Mouse (Mus musculus) adrenal gland (tissue): Measurements from ENCODE around the gene Plk5.

Source experiments
- intact Hi-C: fragments of 180-260 bp; cut with DNase I; formaldehyde crosslinking; loops from one replicate; pipeline ENCODE4 v1.15.1; 2025
- microRNA-seq, 2 experiments: library from miRNA; unstranded; fragments of <30 nt; microRNA quantifications; one replicate each; pipeline ENCODE4; 2019

The Plk5 gene

DNA sequence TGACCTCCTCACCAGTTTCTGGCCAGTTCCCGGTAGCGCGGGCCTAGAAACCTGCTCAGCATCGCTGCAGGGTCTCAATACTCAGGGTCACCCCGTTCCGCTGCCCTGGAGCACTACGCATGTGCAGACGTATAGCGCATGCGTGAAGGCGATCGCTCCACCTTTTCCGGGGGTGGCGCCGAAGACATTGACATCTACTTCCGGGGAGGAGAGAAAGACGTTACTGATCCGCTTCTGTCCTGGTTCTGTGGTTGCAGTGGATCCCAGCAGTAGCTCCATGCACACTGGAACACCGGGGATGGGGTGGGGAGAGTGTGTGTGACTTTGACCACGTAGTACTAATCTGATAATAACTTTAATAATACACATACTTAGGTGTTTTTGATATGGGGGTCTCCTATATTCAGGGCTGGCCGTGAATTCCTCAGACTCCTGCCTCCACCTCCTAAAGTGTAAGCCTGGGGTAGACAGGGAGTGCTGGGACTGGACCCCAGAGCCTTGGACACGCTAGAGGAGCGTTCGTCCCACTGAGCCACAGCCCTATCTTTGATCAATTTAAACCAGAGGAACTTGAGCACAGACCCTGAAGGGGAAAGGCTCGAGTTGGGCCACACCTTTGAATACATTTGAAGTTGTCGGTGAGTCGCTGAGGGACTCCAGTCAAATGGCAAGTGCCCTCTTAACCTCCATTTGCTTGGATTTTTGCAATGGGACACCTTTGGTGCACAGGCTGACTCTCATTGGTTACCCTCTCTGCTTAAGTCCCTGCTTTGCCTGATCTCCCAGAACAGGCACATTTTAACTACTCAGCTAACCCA is 50.6 kb downstream of the Plk5 start, which contains the start of gene Uqcr11:
Uqcr11 (minus strand) TSS at position 147 of the 818 bp plus-strand sequence.
- intact Hi-C loops, result no loop called here

- intact Hi-C loops, result no loop called here
Measured at GRCm38 (mm10) chr10:80407924-80408323, 51.7 kb downstream of the Plk5 start.

GRCm38 (mm10) chr10:80412656-80413541 is 56.6 kb downstream of the Plk5 start:
- intact Hi-C loops, result no loop called here

Small RNA genes lying within 50 kb of the gene (microRNA-seq; reads per million reads assigned to microRNA genes)
- gene Gm22721, result 0 to 0.11 reads per million in 2 experiments
